Mouse (Mus musculus): Measurements from ENCODE around the gene Jmjd1c. TPM values are rescaled to one million over a fixed set of nuclear protein-coding genes. Genes with fewer than 3 reads are reported as not detected.

Jmjd1c gene
- polyA plus RNA-seq, 1 experiment from 2014 or later = 15.0 TPM

- Histone ChIP-seq H3K27ac (ENCODE audit: low read depth) (no peak overlapping the region), H3K9me3 (ENCODE audit: low read length) (no peaks in the 10 kb centered on the region), H3K36me3 (replicated peaks; ENCODE audit: insufficient read depth, low read length) (no peaks in the 10 kb centered on the region), H3K4me3 (ENCODE audit: low read depth, low read length) (no peak overlapping the region), H3K4me1 (ENCODE audit: insufficient read depth) (peaks cover 28% of the 10 kb centered on the region), H3K9ac (replicated peaks) (no peak overlapping the region), H3K4me2 (ENCODE audit: low read depth, low read length) (no peak overlapping the region), H3K27me3 (ENCODE audit: insufficient read depth, low read length) (no peaks in the 10 kb centered on the region)
- TF ChIP-seq EP300 (IDR thresholded peaks at IDR 0.05; ENCODE audit: low read depth) (no peak), CTCF (IDR thresholded peaks at IDR 0.05; ENCODE audit: low read depth) (no peak)
- DNase-seq = no peak
- WGBS (ENCODE audit: insufficient replicate concordance) = 79% methylated on average over 2 of the region's 2 CpGs
- ATAC-seq = no peak
Observed at GRCm38 (mm10) chr10:67282531-67282930, 186.6 kb downstream of the Jmjd1c start.

- 0 out of 2 replicates have a peak overlapping the region, but pooled peaks have one; percentile 88 for H3K27ac ChIP-seq (ENCODE audit: low read depth)
- H3K4me3 ChIP-seq (ENCODE audit: low read depth, low read length) = peak overlapping the region; percentile 72
- H3K9ac ChIP-seq (replicated peaks) = peak overlapping the region; percentile 89; the same call in 1 of the 2 replicates
- 69% methylated on average over 9 of the region's 9 CpGs for WGBS (ENCODE audit: insufficient replicate concordance)
- H3K36me3 ChIP-seq (replicated peaks; ENCODE audit: insufficient read depth, low read length) = no peaks in the 10 kb centered on the region
- no peak for TF ChIP-seq EP300 (IDR thresholded peaks at IDR 0.05; ENCODE audit: low read depth)
- no peak for TF ChIP-seq CTCF (IDR thresholded peaks at IDR 0.05; ENCODE audit: low read depth)
- peaks cover 28% of the 10 kb centered on the region for H3K4me1 ChIP-seq (ENCODE audit: insufficient read depth)
- DNase-seq (no peak), ATAC-seq (no peak)
- peak overlapping the region; percentile 81 for H3K4me2 ChIP-seq (ENCODE audit: low read depth, low read length)
- H3K9me3 ChIP-seq (ENCODE audit: low read length) = no peaks in the 10 kb centered on the region
- H3K27me3 ChIP-seq (ENCODE audit: insufficient read depth, low read length) = no peaks in the 10 kb centered on the region
Observed at GRCm38 (mm10) chr10:67283516-67283915, 187.6 kb downstream of the Jmjd1c start.

GRCm38 (mm10) chr10:67284311-67284710, 188.4 kb downstream of the Jmjd1c start:
- Histone ChIP-seq H3K27ac (ENCODE audit: low read depth) (peak overlapping the region; percentile 88), H3K4me3 (ENCODE audit: low read depth, low read length) (peak overlapping the region; percentile 72), H3K4me1 (ENCODE audit: insufficient read depth) (peaks cover 28% of the 10 kb centered on the region), H3K9me3 (ENCODE audit: low read length) (no peaks in the 10 kb centered on the region), H3K27me3 (ENCODE audit: insufficient read depth, low read length) (no peaks in the 10 kb centered on the region), H3K4me2 (ENCODE audit: low read depth, low read length) (peak overlapping the region; percentile 81), H3K36me3 (replicated peaks; ENCODE audit: insufficient read depth, low read length) (no peaks in the 10 kb centered on the region), H3K9ac (replicated peaks) (peak overlapping the region; percentile 89)
- no peak for TF ChIP-seq CTCF (IDR thresholded peaks at IDR 0.05; ENCODE audit: low read depth)
- DNase-seq (peak; percentile 38), ATAC-seq (no peak; the same call in 1 of the 2 replicates)
- WGBS (ENCODE audit: insufficient replicate concordance) = 4% methylated on average over 10 of the region's 10 CpGs

GRCm38 (mm10) chr10:67284761-67285175, 188.8 kb downstream of the Jmjd1c start:
- Histone ChIP-seq H3K27me3 (ENCODE audit: insufficient read depth, low read length) (no peaks in the 10 kb centered on the region), H3K9ac (replicated peaks) (peak overlapping the region; percentile 89), H3K9me3 (ENCODE audit: low read length) (no peaks in the 10 kb centered on the region), H3K4me1 (ENCODE audit: insufficient read depth) (peaks cover 29% of the 10 kb centered on the region), H3K4me3 (ENCODE audit: low read depth, low read length) (peak overlapping the region; percentile 72), H3K4me2 (ENCODE audit: low read depth, low read length) (peak overlapping the region; percentile 81), H3K36me3 (replicated peaks; ENCODE audit: insufficient read depth, low read length) (no peaks in the 10 kb centered on the region), H3K27ac (ENCODE audit: low read depth) (peak overlapping the region; percentile 88)
- under 1% methylated on average over 35 of the region's 41 CpGs for WGBS (ENCODE audit: insufficient replicate concordance)
- TF ChIP-seq EP300 (IDR thresholded peaks at IDR 0.05; ENCODE audit: low read depth) (no peak), CTCF (IDR thresholded peaks at IDR 0.05; ENCODE audit: low read depth) (peak; percentile 45)
- DNase-seq = peak; percentile 58
- ATAC-seq = peak; percentile 73

- H3K4me2 ChIP-seq (ENCODE audit: low read depth, low read length) = peak within 1 kb of the TSS; percentile 81
- H3K4me1 ChIP-seq (ENCODE audit: insufficient read depth) = peaks cover 31% of the 10 kb centered on the region
- H3K27ac ChIP-seq (ENCODE audit: low read depth) = peak within 1 kb of the TSS; percentile 88
- no peaks in the 10 kb centered on the region for H3K27me3 ChIP-seq (ENCODE audit: insufficient read depth, low read length)
- TF ChIP-seq CTCF (IDR thresholded peaks at IDR 0.05; ENCODE audit: low read depth) (peak; percentile 26; the same call in 1 of the 2 replicates), EP300 (IDR thresholded peaks at IDR 0.05; ENCODE audit: low read depth) (peak; percentile 30; the same call in 1 of the 2 replicates)
- H3K4me3 ChIP-seq (ENCODE audit: low read depth, low read length) = peak within 1 kb of the TSS; percentile 72
- H3K9me3 ChIP-seq (ENCODE audit: low read length) = no peaks in the 10 kb centered on the region
- DNase-seq (peak; percentile 94), ATAC-seq (peak; percentile 97)
- H3K9ac ChIP-seq (replicated peaks) = peak within 1 kb of the TSS; percentile 89
- WGBS (ENCODE audit: insufficient replicate concordance) = 3% methylated on average over 44 of the region's 52 CpGs
- H3K36me3 ChIP-seq (replicated peaks; ENCODE audit: insufficient read depth, low read length) = no peaks in the 10 kb centered on the region
Observed at GRCm38 (mm10) chr10:67285176-67285814, 189.4 kb downstream of the Jmjd1c start, which contains the start of gene Nrbf2. Gene Nrbf2, minus strand, starts transcription at chr10:67285305.

GRCm38 (mm10) chr10:67287877-67288276, 192.0 kb downstream of the Jmjd1c start:
- peak; percentile 32 for DNase-seq
- Histone ChIP-seq H3K9ac (replicated peaks) (no peak overlapping the region), H3K27me3 (ENCODE audit: insufficient read depth, low read length) (no peaks in the 10 kb centered on the region), H3K4me2 (ENCODE audit: low read depth, low read length) (no peak overlapping the region), H3K36me3 (replicated peaks; ENCODE audit: insufficient read depth, low read length) (no peaks in the 10 kb centered on the region), H3K9me3 (ENCODE audit: low read length) (no peaks in the 10 kb centered on the region), H3K27ac (ENCODE audit: low read depth) (0 out of 2 replicates have a peak overlapping the region, but pooled peaks have one; percentile 11), H3K4me3 (ENCODE audit: low read depth, low read length) (no peak overlapping the region), H3K4me1 (ENCODE audit: insufficient read depth) (peaks cover 24% of the 10 kb centered on the region)
- TF ChIP-seq CTCF (IDR thresholded peaks at IDR 0.05; ENCODE audit: low read depth) = no peak
- TF ChIP-seq EP300 (IDR thresholded peaks at IDR 0.05; ENCODE audit: low read depth) = no peak
- WGBS (ENCODE audit: insufficient replicate concordance) = 74% methylated on average over 3 of the region's 3 CpGs
- ATAC-seq = no peak

All from liver, postnatal 0 days (tissue).